Mouse (Mus musculus) liver, embryonic 14.5 days (tissue): ENCODE measurements around the gene Pmis2.

Source experiments
- CTCF ChIP-seq: IDR thresholded peaks from 2 replicates; pipeline ENCODE4 v1.5.1; 2016; ENCODE audit warnings: antibody characterized with exemption, low read depth, control low read depth
- EP300 ChIP-seq: IDR thresholded peaks from 2 replicates; pipeline ENCODE4 v1.6.1; 2016; ENCODE audit warnings: antibody characterized with exemption, low read depth

GRCm38 (mm10) chr7:30633762-30634412 lies 37.5 kb downstream of the Pmis2 start:
- TF ChIP-seq CTCF (no peak), EP300 (no peak)
